Mouse (Mus musculus): ENCODE data around the gene Mpst. TPM values are rescaled to one million over a fixed set of nuclear protein-coding genes. Genes with fewer than 3 reads are reported as not detected.

Gene Mpst
- total RNA-seq, 2 experiments from 2014 or later, result 49.4 to 49.8 TPM

DNA sequence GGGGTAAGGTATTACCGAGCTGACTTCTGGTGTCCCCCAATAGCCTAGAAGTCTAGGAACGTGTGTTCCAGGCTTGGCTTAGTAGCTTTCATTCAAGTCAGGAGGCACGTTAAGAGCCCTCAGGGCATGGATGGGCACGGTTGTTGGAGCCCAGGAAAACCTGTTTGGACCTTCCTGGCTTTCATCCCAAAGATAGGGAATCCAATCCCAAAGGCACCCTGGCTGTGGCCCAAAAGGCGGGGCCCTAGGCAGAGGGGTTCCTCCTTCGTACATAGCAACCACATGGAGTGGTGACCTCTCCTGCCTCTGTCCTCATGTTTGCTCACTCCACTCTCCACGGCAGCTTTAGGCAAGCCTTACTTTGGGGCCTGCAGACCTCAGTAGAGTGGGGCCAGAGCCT lies 3.8 kb upstream of the Mpst start:
- peak; percentile 32 for DNase-seq
- intact Hi-C loops (cut with DNase I; ENCODE audit: low total_unique reads), result no loop called here

DNA sequence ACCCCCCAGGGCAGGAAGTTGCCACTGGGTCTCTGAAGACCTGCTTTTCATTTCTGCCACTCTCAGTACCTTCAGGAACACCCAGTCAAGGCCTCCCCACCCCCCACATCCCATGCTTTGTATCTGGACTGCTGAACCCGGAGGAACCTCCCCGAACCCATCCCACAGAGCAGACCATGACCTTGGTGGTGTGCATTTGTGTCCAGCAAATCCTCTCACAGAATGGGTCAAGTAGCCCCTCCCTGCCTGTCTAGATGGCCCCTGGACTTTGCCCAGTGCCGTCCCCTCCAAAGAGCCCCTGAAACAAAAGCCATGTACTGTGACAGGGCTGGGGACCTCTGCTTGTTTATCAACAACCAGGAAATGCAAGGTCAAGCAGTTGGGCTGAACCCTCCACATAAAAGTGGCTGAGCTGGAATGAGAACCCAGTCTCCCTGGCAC lies 2.9 kb upstream of the Mpst start:
- DNase-seq, result no peak
- intact Hi-C loops (cut with DNase I; ENCODE audit: low total_unique reads), result no loop called here

DNA sequence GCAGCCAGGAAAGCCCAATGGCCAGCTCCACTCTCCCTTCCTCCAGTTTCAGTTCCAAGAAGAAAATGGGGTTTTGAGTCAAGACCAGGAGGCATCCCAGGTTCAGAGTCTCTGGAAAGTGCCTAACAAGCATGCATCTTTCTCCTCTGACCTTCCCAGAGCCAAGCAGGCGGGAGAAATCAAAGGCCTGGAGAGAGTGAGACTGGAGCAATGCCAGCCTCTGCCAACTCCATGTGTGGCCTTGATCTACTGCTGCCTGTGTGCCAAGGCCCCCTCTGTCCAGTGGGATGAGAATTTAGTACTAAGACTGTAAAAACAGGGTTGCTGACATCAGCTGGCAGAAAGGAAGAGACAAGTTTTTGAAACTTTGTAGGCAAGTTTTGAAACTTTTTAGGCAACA lies 2.3 kb upstream of the Mpst start:
- DNase-seq, result peak; percentile 34
- intact Hi-C loops (cut with DNase I; ENCODE audit: low total_unique reads), result no loop called here

DNA sequence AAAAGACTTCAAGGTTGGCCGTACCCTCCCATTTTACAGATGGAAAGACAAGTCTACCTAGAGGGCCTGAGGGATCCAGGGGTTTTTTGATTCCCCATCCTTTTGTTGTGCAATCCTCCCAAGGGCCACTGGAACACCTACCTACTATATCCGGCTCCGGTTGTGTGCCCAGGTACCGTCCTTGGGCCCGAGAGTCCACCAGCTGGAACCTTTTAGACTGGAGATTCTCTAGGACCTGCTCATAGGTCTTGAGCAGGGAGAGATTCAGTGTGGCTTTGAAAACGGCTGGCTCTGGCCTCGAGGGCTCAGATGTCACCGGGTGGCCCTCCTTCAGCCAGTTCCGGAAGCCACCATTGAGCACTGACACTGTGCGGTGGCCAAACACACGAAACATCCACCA lies 1.1 kb upstream of the Mpst start:
- DNase-seq, result no peak
- intact Hi-C loops (cut with DNase I; ENCODE audit: low total_unique reads), result no loop called here

DNA sequence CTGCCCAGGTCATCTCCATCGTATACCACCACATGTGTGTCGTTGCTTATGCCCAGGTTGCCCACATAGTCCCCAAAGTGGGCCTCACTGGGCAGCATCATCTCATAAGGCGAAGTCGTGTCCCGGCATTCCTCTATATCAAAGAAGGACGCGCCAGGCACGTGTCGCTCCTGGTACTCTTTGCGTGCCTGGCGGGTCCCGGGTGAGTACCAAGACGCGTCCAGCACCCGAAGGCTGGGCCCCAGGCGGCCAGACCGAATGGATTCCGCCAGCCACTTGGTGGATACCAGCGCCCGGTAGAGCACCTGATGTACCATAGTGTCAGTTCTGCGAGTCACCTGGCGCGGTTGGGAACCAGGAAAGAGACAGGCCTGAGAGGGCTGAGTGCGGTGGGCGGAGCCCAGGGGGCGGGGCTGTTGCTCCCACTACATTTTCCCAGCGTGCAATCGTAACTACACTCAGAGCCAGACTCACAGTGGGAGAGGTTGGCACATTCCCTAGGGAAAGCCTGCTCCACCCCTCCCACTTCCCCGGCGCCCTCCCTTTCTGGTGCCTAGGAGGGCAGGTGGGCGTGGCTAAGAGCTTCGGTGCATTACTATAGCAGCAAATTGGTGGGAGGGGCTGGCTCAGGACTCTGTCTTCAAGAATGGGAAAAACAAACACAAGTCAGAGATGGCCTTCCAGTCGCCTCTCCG lies 552 bp upstream of the Mpst start, which contains the start of gene Tst:
Gene Tst (minus strand): TSS at position 391 of the 695 bp plus-strand sequence.
- DNase-seq, result peak; percentile 85
- intact Hi-C loops (cut with DNase I; ENCODE audit: low total_unique reads), result no loop called here

DNA sequence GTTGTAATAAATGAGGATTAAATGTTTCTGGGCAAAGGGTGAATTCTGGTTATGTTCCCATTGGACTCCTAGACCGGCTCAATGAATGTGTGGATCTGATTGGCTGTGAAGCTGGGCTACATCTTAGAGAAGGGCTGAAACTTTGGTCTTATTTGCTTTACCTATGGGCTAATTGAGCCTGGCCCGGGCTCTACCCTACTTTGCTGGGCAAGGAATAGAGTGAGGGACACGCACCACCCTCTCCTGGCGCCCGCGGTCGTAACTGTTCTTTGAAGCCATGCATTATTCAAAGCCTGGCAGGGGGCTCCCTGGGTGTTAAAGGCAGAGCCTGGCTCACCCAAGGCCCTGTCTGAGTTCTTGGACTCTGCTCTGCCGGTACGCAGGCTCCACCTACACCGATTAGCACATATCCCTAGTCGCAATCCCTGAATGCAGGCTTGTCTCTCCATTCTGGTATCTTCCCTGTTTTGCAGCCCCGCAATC lies 3.4 kb downstream of the Mpst start:
- no peak for DNase-seq
- intact Hi-C loops (cut with DNase I; ENCODE audit: low total_unique reads), result no loop called here

DNA sequence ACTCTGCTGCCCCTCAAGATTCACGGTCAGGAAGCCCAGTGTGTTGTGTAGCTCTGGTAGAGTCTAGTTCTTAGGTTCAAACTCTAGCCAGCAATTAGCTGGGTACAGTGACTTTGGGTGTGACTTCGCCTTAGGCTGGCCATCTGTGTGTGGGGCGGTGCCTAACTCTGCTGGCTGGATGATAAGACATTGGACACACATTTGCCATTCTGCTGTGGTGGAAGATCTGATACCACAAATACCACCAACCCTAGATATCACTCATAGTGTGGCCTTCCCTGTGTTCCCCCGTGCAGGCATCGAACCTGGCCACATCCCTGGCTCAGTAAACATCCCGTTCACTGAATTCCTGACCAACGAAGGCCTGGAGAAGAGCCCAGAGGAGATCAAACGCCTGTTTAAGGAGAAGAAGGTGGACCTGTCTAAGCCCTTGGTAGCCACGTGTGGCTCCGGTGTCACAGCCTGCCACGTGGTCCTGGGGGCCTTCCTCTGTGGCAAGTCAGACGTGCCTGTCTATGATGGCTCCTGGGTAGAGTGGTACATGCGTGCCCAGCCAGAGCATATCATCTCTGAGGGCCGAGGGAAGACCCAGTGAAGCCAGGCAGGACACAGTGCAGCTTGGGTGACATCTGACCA lies 7.0 kb downstream of the Mpst start:
- no peak for DNase-seq
- intact Hi-C loops (cut with DNase I; ENCODE audit: low total_unique reads), result no loop called here

DNA sequence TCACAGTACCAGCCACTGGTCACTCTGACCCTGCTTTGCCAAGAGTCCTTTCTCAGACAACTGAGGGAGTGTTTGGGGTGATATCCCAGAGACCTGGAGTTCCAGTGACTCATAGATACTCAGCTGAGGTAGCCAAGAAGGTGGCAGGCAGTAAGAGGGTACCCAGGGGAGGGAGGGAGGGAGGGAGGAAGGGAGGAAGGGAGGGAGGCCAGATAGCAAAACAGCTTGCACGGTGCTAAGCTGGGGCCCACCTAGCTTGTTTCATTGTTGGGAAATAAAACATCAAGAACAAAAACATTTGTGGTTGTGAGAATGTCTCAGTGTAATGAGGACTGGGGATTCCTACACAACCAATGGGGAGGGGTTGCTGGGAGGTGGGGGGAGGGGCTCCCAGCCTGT lies 7.5 kb downstream of the Mpst start:
- intact Hi-C loops (cut with DNase I; ENCODE audit: low total_unique reads), result no loop called here

DNA sequence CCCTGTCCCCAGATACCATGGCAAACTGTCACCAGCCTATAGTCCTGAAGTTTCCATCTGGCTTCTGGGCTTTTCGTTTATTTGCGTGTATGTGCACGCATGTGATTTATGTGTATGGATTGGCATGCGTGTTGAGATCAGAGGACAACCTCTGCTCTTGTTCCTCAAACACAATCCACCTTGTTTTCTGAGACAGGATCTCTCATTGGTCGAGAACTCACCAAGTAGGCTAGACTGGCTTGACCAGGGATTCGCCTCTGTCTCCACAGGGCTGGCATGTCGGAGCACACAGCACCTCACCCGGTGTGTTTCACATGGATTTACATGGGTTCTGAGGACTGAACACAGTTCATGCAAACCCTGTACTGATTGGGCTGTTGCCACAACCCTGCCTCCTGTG lies 7.9 kb downstream of the Mpst start:
- intact Hi-C loops (cut with DNase I; ENCODE audit: low total_unique reads), result no loop called here

More for the DNA sequence above, 7.5 kb downstream of the Mpst start:
- no peak for DNase-seq

DNA sequence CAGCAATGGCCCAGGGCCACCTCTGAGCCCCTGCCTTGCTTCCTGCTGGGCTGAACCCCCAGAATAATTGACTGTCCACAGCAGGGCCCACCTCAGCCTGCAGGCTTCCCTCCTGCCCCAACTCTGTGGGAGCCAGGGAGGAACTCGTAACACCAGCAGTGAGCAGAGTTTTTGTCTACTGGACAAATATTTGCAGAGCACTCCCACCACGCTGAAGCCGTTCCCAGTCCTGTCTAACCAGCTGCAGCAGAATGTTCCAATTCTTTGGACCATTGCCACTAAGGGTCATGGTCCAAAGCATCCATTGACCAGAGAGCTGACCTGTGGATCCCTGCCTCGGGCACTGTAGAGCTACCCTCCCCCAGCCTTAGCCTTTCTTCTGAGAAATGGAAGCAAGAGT lies 10.7 kb downstream of the Mpst start:
- no peak for DNase-seq
- intact Hi-C loops (cut with DNase I; ENCODE audit: low total_unique reads), result no loop called here

More for the DNA sequence above, 7.9 kb downstream of the Mpst start:
- no peak for DNase-seq

DNA sequence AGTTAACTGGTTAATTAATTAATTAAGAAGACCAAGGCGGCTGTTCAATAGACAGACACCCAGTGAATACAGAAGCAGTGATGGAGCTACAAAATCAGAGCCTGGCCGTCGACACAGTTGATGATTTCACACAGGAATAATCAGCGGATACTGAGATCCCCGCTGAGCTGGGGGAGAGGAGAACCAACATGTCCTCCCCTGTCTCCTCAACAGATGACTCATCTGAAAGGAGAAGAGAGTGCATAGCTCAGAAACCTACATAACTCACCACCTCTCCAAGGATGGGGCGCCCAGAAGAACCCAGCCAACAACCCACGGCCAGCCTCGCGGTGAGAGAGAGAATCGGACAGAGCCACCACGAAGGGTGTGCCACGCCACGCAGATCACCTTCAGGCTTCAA lies 14.2 kb downstream of the Mpst start:
- DNase-seq, result no peak
- intact Hi-C loops (cut with DNase I; ENCODE audit: low total_unique reads), result no loop called here

DNA sequence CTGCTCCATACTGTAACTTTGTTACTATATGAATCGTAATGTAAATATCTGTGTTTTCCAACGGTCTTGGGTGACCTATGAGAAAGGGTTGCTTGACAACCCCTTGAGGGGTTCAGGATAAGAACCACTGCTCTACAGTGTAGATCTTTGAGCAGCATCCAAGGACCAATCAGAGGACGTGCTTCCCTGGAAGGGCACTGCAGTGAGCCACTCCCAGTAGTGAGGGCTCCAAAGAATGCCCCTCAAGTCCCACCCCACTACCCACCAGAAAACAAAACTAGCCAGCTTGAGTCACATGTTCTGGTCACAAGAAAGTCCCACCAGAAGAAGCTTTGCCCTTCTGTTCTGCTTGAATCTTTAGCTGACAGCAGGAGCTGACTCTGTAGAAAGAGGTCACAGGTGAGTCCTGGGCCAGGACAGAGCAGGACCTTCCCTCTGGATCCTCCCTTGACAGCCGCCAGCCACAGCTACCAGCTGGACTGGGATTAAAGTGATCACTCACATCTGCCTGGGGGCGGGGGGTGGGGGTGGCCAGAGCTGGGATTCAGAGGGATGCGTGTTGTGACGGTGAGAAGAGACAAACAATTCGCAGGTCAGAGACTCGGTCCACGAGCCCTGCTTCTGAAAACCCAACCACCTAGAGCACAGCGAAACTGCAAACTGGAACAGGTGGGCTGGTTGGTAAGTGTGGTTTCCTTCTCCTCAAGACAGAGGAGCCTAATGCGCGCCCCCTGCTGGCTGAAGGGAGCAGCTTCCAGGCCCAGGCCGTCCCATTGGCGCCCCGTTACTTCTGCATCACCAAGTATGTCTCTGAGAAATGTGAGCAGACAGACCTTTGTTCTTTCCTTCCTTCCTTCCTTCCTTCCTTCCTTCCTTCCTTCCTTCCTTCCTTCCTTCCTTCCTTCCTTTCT lies 16.1 kb downstream of the Mpst start:
- intact Hi-C loops (cut with DNase I; ENCODE audit: low total_unique reads), result loop anchor here (2.0 kb wide), 1 partner anchor 66 kb away; no protein-coding TSS in a partner anchor
- DNase-seq, result peak; percentile 86

DNA sequence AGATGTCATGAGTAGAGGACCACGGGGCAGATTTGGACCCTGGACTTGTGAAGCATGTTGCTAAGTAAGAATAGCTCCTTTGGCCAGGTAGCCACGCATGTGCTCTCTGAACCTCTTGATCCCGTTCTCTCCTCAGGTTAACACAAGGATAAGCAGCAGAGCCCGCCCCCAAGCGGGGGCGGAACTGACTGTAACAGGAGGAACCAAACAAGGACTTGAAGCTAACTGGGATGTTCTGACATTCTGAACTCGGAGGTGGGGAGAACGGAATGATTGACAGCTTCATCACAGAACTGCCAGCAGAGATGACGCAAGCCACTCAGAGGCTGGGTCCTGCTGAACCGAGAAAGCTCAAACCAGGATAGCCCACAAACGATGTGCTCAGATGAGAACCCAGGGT lies 18.3 kb downstream of the Mpst start:
- DNase-seq, result no peak
- intact Hi-C loops (cut with DNase I; ENCODE audit: low total_unique reads), result no loop called here

DNA sequence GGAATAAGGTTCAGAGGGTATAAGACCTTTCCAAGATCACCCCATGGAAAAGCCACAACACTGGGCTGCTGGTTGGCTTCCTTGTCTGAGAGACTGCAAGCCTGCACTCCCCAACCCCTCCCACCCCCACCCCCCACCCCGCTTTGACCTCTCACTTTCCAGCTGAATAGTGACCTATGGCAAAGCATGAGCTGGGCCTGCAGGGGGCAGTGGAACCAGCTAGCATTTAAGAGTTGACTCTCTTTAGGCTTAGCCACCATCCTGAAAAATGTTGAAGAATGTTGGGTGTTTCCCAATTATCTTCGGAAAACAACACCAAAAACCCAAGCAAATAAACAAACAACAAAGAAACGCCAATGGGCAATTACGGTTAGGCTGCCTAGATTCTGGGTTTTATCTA lies 19.0 kb downstream of the Mpst start:
- intact Hi-C loops (cut with DNase I; ENCODE audit: low total_unique reads), result no loop called here
- no peak for DNase-seq

DNA sequence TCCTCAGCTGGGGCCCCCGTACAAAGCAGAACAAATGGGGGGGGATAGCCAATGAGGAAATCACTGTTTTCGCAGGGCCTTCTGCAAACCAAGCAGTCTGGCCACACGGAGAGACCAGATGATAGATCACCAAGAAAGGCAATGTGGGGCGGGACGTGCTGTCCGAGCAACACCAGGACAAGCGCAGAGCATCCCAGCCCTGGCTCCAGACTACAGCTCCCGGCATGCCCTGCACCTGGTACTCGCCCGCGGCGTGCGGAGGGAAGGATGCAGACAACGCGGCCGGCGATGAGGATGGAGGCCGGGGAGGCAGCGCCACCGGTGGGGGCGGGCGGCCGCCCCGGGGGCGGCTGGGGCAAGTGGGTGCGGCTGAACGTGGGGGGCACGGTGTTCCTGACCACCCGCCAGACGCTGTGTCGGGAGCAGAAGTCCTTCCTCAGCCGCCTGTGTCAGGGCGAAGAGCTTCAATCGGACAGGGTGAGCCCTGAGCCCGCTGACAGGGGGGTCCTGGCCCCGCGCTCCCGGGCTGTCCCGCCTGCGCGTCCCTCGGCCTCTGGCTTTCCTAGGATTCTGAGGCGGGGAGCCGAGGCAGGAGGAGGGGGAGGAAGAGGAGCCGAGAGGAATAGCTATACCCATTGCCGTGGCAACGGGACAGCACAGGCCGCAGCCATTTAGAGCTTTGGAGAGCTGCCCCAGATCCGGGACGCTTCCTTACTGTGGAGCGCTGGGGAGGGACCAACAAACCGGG lies 22.3 kb downstream of the Mpst start, which contains the start of gene Kctd17:
Gene Kctd17 (plus strand): TSS at position 174 of the 748 bp plus-strand sequence.
- intact Hi-C loops (cut with DNase I; ENCODE audit: low total_unique reads), result no loop called here
- peak; percentile 87 for DNase-seq

DNA sequence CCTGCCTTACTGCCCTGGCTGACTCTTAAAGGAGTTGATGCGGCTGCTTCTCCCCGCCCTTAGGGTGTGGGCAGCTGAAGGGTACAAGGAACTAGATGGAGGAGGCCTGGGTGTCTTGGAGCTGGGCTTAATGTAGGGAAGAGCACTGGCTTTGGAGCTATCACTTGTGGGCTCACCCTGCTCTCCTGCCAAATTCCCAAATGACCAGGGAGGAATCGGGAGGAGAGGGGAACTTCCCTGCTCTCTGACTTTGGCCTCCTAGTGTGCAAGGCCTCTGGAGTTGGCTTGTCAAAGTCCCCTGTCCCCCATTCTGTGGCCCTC lies 22.9 kb downstream of the Mpst start:
- no peak for DNase-seq
- intact Hi-C loops (cut with DNase I; ENCODE audit: low total_unique reads), result no loop called here

DNA sequence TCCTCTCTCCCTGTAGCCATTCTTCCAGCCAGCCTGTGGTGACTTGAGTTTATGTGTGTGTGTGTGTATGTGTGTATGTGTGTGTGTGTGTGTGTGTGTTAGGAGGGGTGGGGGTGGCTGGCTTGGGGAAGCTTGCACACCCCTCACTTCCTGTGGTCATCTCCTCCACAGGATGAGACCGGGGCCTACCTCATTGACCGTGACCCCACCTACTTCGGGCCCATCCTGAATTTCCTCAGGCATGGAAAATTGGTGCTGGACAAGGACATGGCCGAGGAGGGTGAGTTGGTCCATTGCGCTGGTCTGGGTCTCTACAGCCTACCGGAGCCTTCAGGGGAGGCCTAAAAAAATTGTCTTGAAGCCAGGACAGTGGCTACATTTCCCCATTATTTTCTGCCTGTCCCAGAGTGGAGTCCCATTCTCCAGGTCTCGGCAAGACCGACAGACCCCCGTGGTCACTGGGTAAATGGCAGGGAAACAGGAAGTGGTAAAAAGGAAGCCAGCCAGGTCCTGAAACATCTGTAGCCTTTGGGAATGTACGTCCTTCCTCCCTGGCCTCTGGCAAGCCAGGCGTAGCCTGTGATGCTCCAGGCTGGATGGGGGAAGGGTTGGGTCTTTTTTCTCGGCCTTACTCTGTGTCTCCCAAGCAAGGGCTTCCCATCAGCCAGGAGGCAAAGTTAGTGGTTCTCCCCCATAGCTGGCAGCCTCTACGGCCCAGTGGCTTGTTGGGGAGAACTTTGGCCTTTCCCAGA lies 23.8 kb downstream of the Mpst start:
- intact Hi-C loops (cut with DNase I; ENCODE audit: low total_unique reads), result no loop called here

DNA sequence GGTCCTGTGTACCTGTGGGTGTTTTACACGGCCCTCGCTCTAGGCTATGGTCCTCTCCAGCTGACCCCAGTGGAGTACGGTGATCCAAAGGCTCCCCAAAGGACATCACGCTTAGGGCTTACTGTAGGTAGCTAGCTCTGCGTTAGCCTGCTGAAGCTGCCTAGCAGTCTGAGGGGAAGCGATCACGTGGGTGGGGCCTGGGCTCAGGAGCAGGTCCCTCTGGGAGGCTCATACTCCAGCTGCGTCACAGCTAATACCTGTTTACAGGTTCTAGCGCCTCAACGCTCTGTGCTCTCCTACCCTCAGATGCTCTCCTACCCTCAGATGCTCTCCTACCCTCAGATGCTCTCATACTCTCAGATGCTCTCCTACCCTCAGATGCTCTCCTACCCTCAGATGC lies 24.7 kb downstream of the Mpst start:
- intact Hi-C loops (cut with DNase I; ENCODE audit: low total_unique reads), result no loop called here
- no peak for DNase-seq

More for the DNA sequence above, 23.8 kb downstream of the Mpst start:
- no peak for DNase-seq
